Mouse (Mus musculus) heart, adult 2 months (tissue): ENCODE results near the gene Atp6v0e2.

Experiments used
- CTCF ChIP-seq: fragments of 200-600 bp; IDR thresholded peaks from 2 replicates; pipeline ENCODE4 v1.8.1; 2022; ENCODE audit warnings: antibody characterized with exemption, mild to moderate bottlenecking, moderate library complexity
- EP300 ChIP-seq: fragments of 200-500 bp; IDR thresholded peaks from 2 replicates; pipeline ENCODE4 v1.6.1; 2011; ENCODE audit warnings: low read depth, low read length, control low read depth; ENCODE audit not compliant: insufficient read depth

- no peak for TF ChIP-seq CTCF
- TF ChIP-seq EP300: no peak
Observed at GRCm38 (mm10) chr6:48589194-48589750, 51.9 kb downstream of the Atp6v0e2 start, which contains the start of gene Gm45021.
